Mouse (Mus musculus): Measurements from ENCODE around the gene Exosc5.

The Exosc5 gene

GRCm38 (mm10) chr7:25707581-25708292, 48.8 kb downstream of the Exosc5 start:
- DNase-seq (ENCODE audit: low read depth), result peak; percentile 40

- no peak for DNase-seq (ENCODE audit: low read depth)
These were observed 51.0 kb downstream of the Exosc5 start for GRCm38 (mm10) chr7:25709961-25710360.

- no peak for DNase-seq (ENCODE audit: low read depth)
These were observed 51.7 kb downstream of the Exosc5 start for GRCm38 (mm10) chr7:25710519-25711130.

GRCm38 (mm10) chr7:25711165-25711564, 52.2 kb downstream of the Exosc5 start:
- no peak for DNase-seq (ENCODE audit: low read depth)

GRCm38 (mm10) chr7:25711731-25712197, 52.8 kb downstream of the Exosc5 start:
- peak; percentile 94 for DNase-seq (ENCODE audit: low read depth)

GRCm38 (mm10) chr7:25712801-25713200, 53.8 kb downstream of the Exosc5 start:
- DNase-seq (ENCODE audit: low read depth), result no peak

- DNase-seq (ENCODE audit: low read depth), result no peak
These were observed 55.6 kb downstream of the Exosc5 start for GRCm38 (mm10) chr7:25714581-25714980.

- no peak for DNase-seq (ENCODE audit: low read depth)
These were observed 56.8 kb downstream of the Exosc5 start for GRCm38 (mm10) chr7:25715731-25716271.

GRCm38 (mm10) chr7:25717478-25717877, 58.5 kb downstream of the Exosc5 start:
- no peak for DNase-seq (ENCODE audit: low read depth)

- peak; percentile 98 for DNase-seq (ENCODE audit: low read depth)
These were observed 59.9 kb downstream of the Exosc5 start, which contains the start of gene Ccdc97 for GRCm38 (mm10) chr7:25718788-25719417. TSS of gene Ccdc97 (minus strand) at chr7:25719088.

GRCm38 (mm10) chr7:25719761-25720610, 61.0 kb downstream of the Exosc5 start:
- peak; percentile 81 for DNase-seq (ENCODE audit: low read depth)

GRCm38 (mm10) chr7:25720760-25721159, 61.8 kb downstream of the Exosc5 start:
- no peak for DNase-seq (ENCODE audit: low read depth)

All from 416B (cell line).